Mouse (Mus musculus) heart, postnatal 25 days (tissue): Measurements from ENCODE around the gene Lrmda. TPM values are rescaled to one million over a fixed set of nuclear protein-coding genes. Genes with fewer than 3 reads are reported as not detected.
A peak's percentile ranks its signal among the peaks of the same experiment; 100 is the strongest.

Experiments
- DNase-seq: peaks from one replicate; pipeline ENCODE4 v3.0.0; 2022; ENCODE audit warnings: low spot score
- intact Hi-C: fragments of 180-260 bp; cut with DNase I; formaldehyde crosslinking; loops from one replicate; pipeline ENCODE4 v1.15.1; 2025
- total RNA-seq, 2 experiments: library from RNA; stranded (reverse); gene quantifications; 2 replicates each; pipeline ENCODE4 v1.2.3; 2021

Lrmda gene
- total RNA-seq, 2 experiments from 2014 or later = 0.83 to 1.8 TPM

- peak; percentile 2 for DNase-seq
- intact Hi-C loops = no loop called here
Measured at GRCm38 (mm10) chr14:21991251-21991780, 28.2 kb upstream of the Lrmda start.

- intact Hi-C loops = no loop called here
- no peak for DNase-seq
Measured at GRCm38 (mm10) chr14:21991856-21992255, 27.7 kb upstream of the Lrmda start.

- intact Hi-C loops = no loop called here
- DNase-seq = no peak
Measured at GRCm38 (mm10) chr14:21992321-21992885, 27.1 kb upstream of the Lrmda start.

- intact Hi-C loops = no loop called here
- no peak for DNase-seq
Measured at GRCm38 (mm10) chr14:21993251-21994060, 26.1 kb upstream of the Lrmda start.

GRCm38 (mm10) chr14:21994061-21994990 lies 25.2 kb upstream of the Lrmda start:
- intact Hi-C loops = no loop called here
- DNase-seq = no peak

- peak; percentile 6 for DNase-seq
- intact Hi-C loops = no loop called here
Measured at GRCm38 (mm10) chr14:21995031-21995754, 24.3 kb upstream of the Lrmda start.

- intact Hi-C loops = no loop called here
- no peak for DNase-seq
Measured at GRCm38 (mm10) chr14:21999588-21999987, 19.9 kb upstream of the Lrmda start.

- no peak for DNase-seq
- intact Hi-C loops = no loop called here
Measured at GRCm38 (mm10) chr14:22003231-22003630, 16.3 kb upstream of the Lrmda start.

- intact Hi-C loops = no loop called here
- no peak for DNase-seq
Measured at GRCm38 (mm10) chr14:22003631-22004030, 15.9 kb upstream of the Lrmda start.

- no peak for DNase-seq
Measured at GRCm38 (mm10) chr14:22004943-22005342, 14.6 kb upstream of the Lrmda start.

GRCm38 (mm10) chr14:22007006-22007405 lies 12.5 kb upstream of the Lrmda start:
- DNase-seq = no peak
- intact Hi-C loops = no loop called here

More at GRCm38 (mm10) chr14:22004943-22005342, 14.6 kb upstream of the Lrmda start:
- intact Hi-C loops = no loop called here

GRCm38 (mm10) chr14:22014315-22014714 lies 5.2 kb upstream of the Lrmda start:
- DNase-seq = no peak

GRCm38 (mm10) chr14:22014781-22015180 lies 4.7 kb upstream of the Lrmda start:
- DNase-seq = no peak
- intact Hi-C loops = no loop called here

More at GRCm38 (mm10) chr14:22014315-22014714, 5.2 kb upstream of the Lrmda start:
- intact Hi-C loops = no loop called here

GRCm38 (mm10) chr14:22017011-22017410 lies 2.5 kb upstream of the Lrmda start:
- DNase-seq = no peak
- intact Hi-C loops = no loop called here

- intact Hi-C loops = loop anchor here (5.0 kb wide), 1 partner anchor 33 kb away; the partner anchor contains the start of gene Zfp503
- no peak for DNase-seq
Measured at GRCm38 (mm10) chr14:22019949-22020845, 685 bp downstream of the Lrmda start.

GRCm38 (mm10) chr14:22020885-22021284 lies 1.4 kb downstream of the Lrmda start:
- peak; percentile 15 for DNase-seq
- intact Hi-C loops = loop anchor here (5.0 kb wide), 1 partner anchor 34 kb away; the partner anchor contains the start of gene Zfp503

- no peak for DNase-seq
- intact Hi-C loops = loop anchor here (5.0 kb wide), 1 partner anchor 36 kb away; the partner anchor contains the start of gene Zfp503
Measured at GRCm38 (mm10) chr14:22023533-22023932, 4.0 kb downstream of the Lrmda start.

- no peak for DNase-seq
- intact Hi-C loops = no loop called here
Measured at GRCm38 (mm10) chr14:22035900-22036299, 16.4 kb downstream of the Lrmda start.
